Mouse (Mus musculus) kidney, embryonic 14.5 days (tissue): ENCODE results near the gene Ager. TPM values are rescaled to one million over a fixed set of nuclear protein-coding genes. Genes with fewer than 3 reads are reported as not detected.
A peak's percentile ranks its signal among the peaks of the same experiment; 100 is the strongest.

Source experiments
- ATAC-seq: fragments of 200-750 bp; cut with Nextera tagmentation; 2 replicates; pipeline ENCODE4 v1.8.0; 2017; ENCODE audit warnings: moderate number of reproducible peaks, mild to moderate bottlenecking, moderate TSS enrichment, moderate library complexity; ENCODE audit not compliant: low FRiP score, low TSS enrichment
- H3K27ac ChIP-seq: fragments of 300-500 bp; sonication (generic); 2 replicates; pipeline ENCODE4 v1.5.1; 2014; ENCODE audit warnings: low read depth, mild to moderate bottlenecking, low read length, moderate library complexity, mixed read lengths
- H3K27me3 ChIP-seq: fragments of 300-500 bp; sonication (generic); 2 replicates; pipeline ENCODE4 v1.6.1; 2014; ENCODE audit warnings: mild to moderate bottlenecking, low read length; ENCODE audit not compliant: control insufficient read depth, insufficient read depth
- H3K36me3 ChIP-seq: fragments of 300-500 bp; sonication (generic); 2 replicates; pipeline ENCODE4 v1.6.1; 2014; ENCODE audit warnings: low read length, mixed read lengths; ENCODE audit not compliant: control insufficient read depth, insufficient read depth
- H3K4me1 ChIP-seq: fragments of 300-500 bp; sonication (generic); 2 replicates; pipeline ENCODE4 v1.6.1; 2014; ENCODE audit warnings: low read length, mixed read lengths; ENCODE audit not compliant: control insufficient read depth, insufficient read depth
- H3K4me2 ChIP-seq: fragments of 300-500 bp; sonication (generic); replicated peaks from 2 replicates; pipeline ENCODE4 v1.6.1; 2014; ENCODE audit warnings: low read depth, mild to moderate bottlenecking, low read length
- H3K4me3 ChIP-seq: fragments of 300-500 bp; sonication (generic); 2 replicates; pipeline ENCODE4 v1.5.1; 2014; ENCODE audit warnings: mild to moderate bottlenecking, low read length
- H3K9ac ChIP-seq: fragments of 300-500 bp; sonication (generic); 2 replicates; pipeline ENCODE4 v1.6.1; 2014; ENCODE audit warnings: low read depth, mild to moderate bottlenecking, low read length, moderate library complexity
- H3K9me3 ChIP-seq: fragments of 300-500 bp; sonication (generic); 2 replicates; pipeline ENCODE4 v1.6.1; 2016; ENCODE audit warnings: low read length; ENCODE audit not compliant: control insufficient read depth
- WGBS: fragments of 180-500 bp; shearing (Covaris S2); extraction: QIAGEN DNeasy Blood & Tissue Kit; methylation state at CpG from one replicate; pipeline ENCODE4 v1.1.7; 2014; 5-methylcytosine and 5-hydroxymethylcytosine counted together
- polyA plus RNA-seq: library from polyadenylated mRNA; unstranded; fragments of >200 nt; fragmentation: Nextera tagmentation; extraction: Ambion mirVana; gene quantifications from 2 replicates; pipeline ENCODE4 v1.2.1, GENCODE M21; 2014

Gene Ager
- polyA plus RNA-seq, 1 experiment from 2014 or later: 5.8 TPM

- Histone ChIP-seq H3K4me1 (peaks cover 44% of the 10 kb centered on the region), H3K4me2 (peak overlapping the region; percentile 89; the same call in 1 of the 2 replicates), H3K27me3 (peaks cover 22% of the 10 kb centered on the region), H3K36me3 (peaks cover 5% of the 10 kb centered on the region; the same call in 1 of the 2 replicates), H3K27ac (no peak overlapping the region), H3K4me3 (no peak overlapping the region; the same call in 1 of the 2 replicates), H3K9ac (no peak overlapping the region), H3K9me3 (no peaks in the 10 kb centered on the region)
- no peak for ATAC-seq
- WGBS: 12% methylated on average over 12 of the region's 12 CpGs
Observed at GRCm38 (mm10) chr17:34629796-34630603, 32.3 kb downstream of the Ager start.

- Histone ChIP-seq H3K4me1 (peaks cover 44% of the 10 kb centered on the region), H3K4me3 (peak overlapping the region; percentile 25), H3K36me3 (no peaks in the 10 kb centered on the region), H3K27ac (no peak overlapping the region), H3K9me3 (no peaks in the 10 kb centered on the region), H3K4me2 (peak overlapping the region; percentile 40), H3K27me3 (peaks cover 22% of the 10 kb centered on the region), H3K9ac (peak overlapping the region; percentile 40; the same call in 1 of the 2 replicates)
- no peak for ATAC-seq
- 3% methylated on average over 37 of the region's 48 CpGs for WGBS
Observed at GRCm38 (mm10) chr17:34630761-34631301, 33.2 kb downstream of the Ager start.

GRCm38 (mm10) chr17:34631647-34632046, 34.0 kb downstream of the Ager start:
- Histone ChIP-seq H3K4me1 (peaks cover 37% of the 10 kb centered on the region), H3K9ac (peak overlapping the region; percentile 42; the same call in 1 of the 2 replicates), H3K27ac (no peak overlapping the region), H3K36me3 (no peaks in the 10 kb centered on the region), H3K9me3 (no peaks in the 10 kb centered on the region), H3K4me3 (peak overlapping the region; percentile 36), H3K4me2 (peak overlapping the region; percentile 56), H3K27me3 (peaks cover 22% of the 10 kb centered on the region)
- ATAC-seq: no peak
- WGBS: 8% methylated on average over 12 of the region's 12 CpGs

- Histone ChIP-seq H3K9ac (peak overlapping the region; percentile 42; the same call in 1 of the 2 replicates), H3K9me3 (no peaks in the 10 kb centered on the region), H3K4me1 (peaks cover 37% of the 10 kb centered on the region), H3K36me3 (no peaks in the 10 kb centered on the region), H3K27me3 (peaks cover 22% of the 10 kb centered on the region), H3K27ac (no peak overlapping the region), H3K4me3 (peak overlapping the region; percentile 36), H3K4me2 (peak overlapping the region; percentile 56)
- peak; percentile 54 for ATAC-seq
- 2% methylated on average over 26 of the region's 26 CpGs for WGBS
Observed at GRCm38 (mm10) chr17:34632261-34632691, 34.6 kb downstream of the Ager start.

- H3K4me1 ChIP-seq: peaks cover 21% of the 10 kb centered on the region
- H3K27ac ChIP-seq: no peak overlapping the region
- no peaks in the 10 kb centered on the region for H3K9me3 ChIP-seq
- no peak overlapping the region for H3K9ac ChIP-seq
- H3K36me3 ChIP-seq: no peaks in the 10 kb centered on the region
- 76% methylated on average over 2 of the region's 2 CpGs for WGBS
- H3K4me3 ChIP-seq: no peak overlapping the region
- peaks cover 11% of the 10 kb centered on the region for H3K27me3 ChIP-seq
- ATAC-seq: no peak
- H3K4me2 ChIP-seq: no peak overlapping the region
Observed at GRCm38 (mm10) chr17:34635671-34636070, 38.0 kb downstream of the Ager start.

- H3K27me3 ChIP-seq: no peaks in the 10 kb centered on the region
- no peaks in the 10 kb centered on the region for H3K36me3 ChIP-seq
- H3K4me2 ChIP-seq: no peak overlapping the region
- no peak overlapping the region for H3K9ac ChIP-seq
- peaks cover 15% of the 10 kb centered on the region; the same call in 1 of the 2 replicates for H3K4me1 ChIP-seq
- ATAC-seq: no peak
- no peak overlapping the region for H3K27ac ChIP-seq
- no peaks in the 10 kb centered on the region for H3K9me3 ChIP-seq
- WGBS: 67% methylated on average over 3 of the region's 3 CpGs
- no peak overlapping the region for H3K4me3 ChIP-seq
Observed at GRCm38 (mm10) chr17:34637459-34637858, 39.8 kb downstream of the Ager start.

GRCm38 (mm10) chr17:34639461-34640255, 42.0 kb downstream of the Ager start:
- H3K4me3 ChIP-seq: no peak overlapping the region
- ATAC-seq: no peak
- no peak overlapping the region for H3K9ac ChIP-seq
- peaks cover 15% of the 10 kb centered on the region; the same call in 1 of the 2 replicates for H3K4me1 ChIP-seq
- WGBS: 73% methylated on average over 7 of the region's 7 CpGs
- no peaks in the 10 kb centered on the region for H3K36me3 ChIP-seq
- no peak overlapping the region for H3K27ac ChIP-seq
- no peak overlapping the region for H3K4me2 ChIP-seq
- no peaks in the 10 kb centered on the region for H3K27me3 ChIP-seq
- no peaks in the 10 kb centered on the region for H3K9me3 ChIP-seq

GRCm38 (mm10) chr17:34640778-34641601, 43.3 kb downstream of the Ager start:
- H3K36me3 ChIP-seq: 0 out of 2 replicates have a peak, but pooled peaks cover 4% of the 10 kb centered on the region
- H3K9me3 ChIP-seq: no peaks in the 10 kb centered on the region
- peak overlapping the region; percentile 22 for H3K4me2 ChIP-seq
- peaks cover 15% of the 10 kb centered on the region; the same call in 1 of the 2 replicates for H3K4me1 ChIP-seq
- H3K27me3 ChIP-seq: no peaks in the 10 kb centered on the region
- peak overlapping the region; percentile 73; the same call in 1 of the 2 replicates for H3K27ac ChIP-seq
- 0 out of 2 replicates have a peak, but pooled peaks have one; percentile 33 for ATAC-seq
- H3K4me3 ChIP-seq: no peak overlapping the region
- peak overlapping the region; percentile 28; the same call in 1 of the 2 replicates for H3K9ac ChIP-seq
- 13% methylated on average over 11 of the region's 11 CpGs for WGBS
